Mouse (Mus musculus) stomach, embryonic 14.5 days (tissue): ENCODE measurements around the gene Tspan9. TPM values are rescaled to one million over a fixed set of nuclear protein-coding genes. Genes with fewer than 3 reads are reported as not detected.
A peak's percentile ranks its signal among the peaks of the same experiment; 100 is the strongest.

Experiments
- ATAC-seq: fragments of 200-750 bp; cut with Nextera tagmentation; 2 replicates; pipeline ENCODE4 v1.8.0; 2017; ENCODE audit warnings: low read depth, moderate TSS enrichment; ENCODE audit not compliant: insufficient number of reproducible peaks, insufficient read depth, low FRiP score
- H3K27ac ChIP-seq: fragments of 300-500 bp; sonication (generic); 2 replicates; pipeline ENCODE4 v1.5.1; 2014; ENCODE audit warnings: mild to moderate bottlenecking, low read length, moderate library complexity, mixed read lengths
- H3K27me3 ChIP-seq: fragments of 300-500 bp; sonication (generic); 2 replicates; pipeline ENCODE4 v1.6.1; 2014; ENCODE audit warnings: low read length, control low read depth, mixed read lengths; ENCODE audit not compliant: control insufficient read depth, insufficient read depth
- H3K36me3 ChIP-seq: fragments of 300-500 bp; sonication (generic); 2 replicates; pipeline ENCODE4 v1.6.1; 2014; ENCODE audit warnings: mild to moderate bottlenecking, control low read depth, low read length, moderate library complexity, mixed read lengths; ENCODE audit not compliant: control insufficient read depth, insufficient read depth
- H3K4me1 ChIP-seq: fragments of 300-500 bp; sonication (generic); 2 replicates; pipeline ENCODE4 v1.6.1; 2014; ENCODE audit warnings: low read length, control low read depth, mixed read lengths; ENCODE audit not compliant: control insufficient read depth, insufficient read depth
- H3K4me2 ChIP-seq: fragments of 300-500 bp; sonication (generic); replicated peaks from 2 replicates; pipeline ENCODE4 v1.6.1; 2014; ENCODE audit warnings: low read depth, low read length, control low read depth
- H3K4me3 ChIP-seq: fragments of 300-500 bp; sonication (generic); 2 replicates; pipeline ENCODE4 v1.5.1; 2014; ENCODE audit warnings: low read depth, low read length, control low read depth
- H3K9ac ChIP-seq: fragments of 300-500 bp; sonication (generic); replicated peaks from 2 replicates; pipeline ENCODE4 v1.6.1; 2014; ENCODE audit warnings: low read depth, mild to moderate bottlenecking, control low read depth, low read length, moderate library complexity, mixed read lengths
- H3K9me3 ChIP-seq: fragments of 300-500 bp; sonication (generic); 2 replicates; pipeline ENCODE4 v1.6.1; 2016; ENCODE audit warnings: low read depth, low read length, control low read depth; ENCODE audit not compliant: control insufficient read depth
- WGBS: fragments of 180-500 bp; shearing (Covaris S2); extraction: QIAGEN DNeasy Blood & Tissue Kit; methylation state at CpG from one replicate; pipeline ENCODE4 v1.1.7; 2014; 5-methylcytosine and 5-hydroxymethylcytosine counted together
- polyA plus RNA-seq: library from polyadenylated mRNA; unstranded; fragments of >200 nt; fragmentation: Nextera tagmentation; extraction: Ambion mirVana; gene quantifications from 2 replicates; pipeline ENCODE4 v1.2.1, GENCODE M21; 2014

Tspan9 gene
- polyA plus RNA-seq, 1 experiment from 2014 or later: 124 TPM

DNA sequence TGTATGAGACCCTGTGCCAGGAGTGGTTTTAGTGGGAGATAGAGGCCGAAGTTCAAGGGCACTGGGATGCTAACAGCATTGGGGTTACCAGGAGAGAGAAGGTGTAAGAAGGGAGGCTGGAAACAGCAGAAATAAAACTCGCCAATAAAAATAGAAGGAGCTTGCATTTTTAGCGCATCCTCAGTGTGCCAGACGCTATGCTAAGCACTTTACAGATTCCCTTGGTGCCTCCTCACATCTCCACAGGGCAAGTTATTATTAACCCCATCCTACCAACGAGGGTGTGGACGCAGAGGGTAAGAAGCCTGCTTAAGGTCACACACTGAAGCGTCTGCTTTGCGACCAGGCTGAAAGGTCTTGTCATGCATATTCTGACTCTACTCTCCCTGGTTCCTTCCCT is 47.5 kb downstream of the Tspan9 start:
- Histone ChIP-seq H3K9me3 (no peaks in the 10 kb centered on the region), H3K4me3 (no peak overlapping the region), H3K27me3 (no peaks in the 10 kb centered on the region), H3K4me1 (peaks cover 12% of the 10 kb centered on the region; the same call in 1 of the 2 replicates), H3K9ac (no peak overlapping the region), H3K4me2 (no peak overlapping the region), H3K27ac (no peak overlapping the region), H3K36me3 (no peaks in the 10 kb centered on the region)
- 69% methylated on average over 8 of the region's 8 CpGs for WGBS
- ATAC-seq: no peak

DNA sequence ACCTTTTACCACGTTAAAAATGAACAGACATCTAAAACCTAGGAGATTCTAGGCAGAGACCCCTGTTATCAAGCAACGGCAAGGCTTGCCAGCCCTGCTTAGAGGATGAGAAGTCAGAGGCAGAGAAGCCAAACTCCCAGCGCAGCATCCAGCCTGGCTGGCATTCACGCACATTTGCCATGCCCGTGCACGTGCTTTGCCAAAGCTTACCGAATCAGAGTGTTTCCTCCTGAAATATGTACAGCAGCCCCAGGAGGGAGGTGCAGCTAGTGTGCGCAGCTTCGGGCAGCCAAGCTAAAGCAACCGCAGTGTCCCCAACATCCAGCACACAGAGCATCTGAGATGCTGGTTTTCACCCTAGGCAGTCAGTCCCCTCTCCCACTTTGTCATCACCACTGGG is 48.3 kb downstream of the Tspan9 start:
- Histone ChIP-seq H3K36me3 (no peaks in the 10 kb centered on the region), H3K27me3 (no peaks in the 10 kb centered on the region), H3K4me3 (no peak overlapping the region), H3K9me3 (no peaks in the 10 kb centered on the region), H3K27ac (no peak overlapping the region), H3K4me1 (peaks cover 19% of the 10 kb centered on the region; the same call in 1 of the 2 replicates), H3K4me2 (no peak overlapping the region), H3K9ac (no peak overlapping the region)
- 91% methylated on average over 10 of the region's 10 CpGs for WGBS
- ATAC-seq: no peak

DNA sequence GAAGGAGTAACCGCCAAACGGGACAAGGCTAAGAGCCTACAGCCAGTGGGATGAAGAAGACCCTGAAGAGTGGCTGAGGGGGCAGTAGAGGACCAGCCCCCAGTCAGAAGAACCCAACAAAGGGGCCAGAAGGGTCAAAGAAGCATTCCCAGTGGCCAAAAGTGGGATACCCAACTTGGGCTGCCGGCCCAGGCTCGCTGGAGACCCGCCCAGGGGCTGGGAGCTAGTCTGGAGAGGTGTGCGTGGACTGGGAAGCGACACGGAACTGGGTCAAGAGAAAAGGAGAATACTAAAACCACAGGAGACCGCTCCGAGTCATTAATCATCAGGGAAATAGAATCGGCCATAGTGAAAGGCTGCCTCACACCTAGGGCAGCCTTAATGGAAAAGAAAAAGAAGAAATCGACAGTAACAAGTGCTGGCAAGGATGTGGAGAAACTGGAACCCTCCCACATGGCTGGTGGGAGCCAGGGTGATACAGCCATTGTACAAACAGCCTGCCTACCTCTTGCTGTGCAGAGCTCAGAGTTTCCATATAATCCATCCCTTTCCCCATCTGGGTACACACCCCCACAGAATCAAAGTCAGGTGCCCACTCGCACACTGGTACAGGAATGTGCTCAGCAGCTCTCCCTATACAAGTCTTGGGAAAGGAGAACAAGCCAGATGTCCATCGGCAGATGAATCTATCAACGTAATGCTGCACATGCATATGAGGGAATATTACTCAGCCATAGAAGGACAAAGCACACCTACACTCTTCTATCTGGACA is 49.4 kb downstream of the Tspan9 start:
- Histone ChIP-seq H3K4me3 (no peak overlapping the region), H3K27me3 (no peaks in the 10 kb centered on the region), H3K27ac (no peak overlapping the region), H3K4me2 (no peak overlapping the region), H3K9ac (no peak overlapping the region), H3K9me3 (no peaks in the 10 kb centered on the region), H3K36me3 (no peaks in the 10 kb centered on the region), H3K4me1 (peaks cover 26% of the 10 kb centered on the region)
- no peak for ATAC-seq
- WGBS: 73% methylated on average over 15 of the region's 15 CpGs

DNA sequence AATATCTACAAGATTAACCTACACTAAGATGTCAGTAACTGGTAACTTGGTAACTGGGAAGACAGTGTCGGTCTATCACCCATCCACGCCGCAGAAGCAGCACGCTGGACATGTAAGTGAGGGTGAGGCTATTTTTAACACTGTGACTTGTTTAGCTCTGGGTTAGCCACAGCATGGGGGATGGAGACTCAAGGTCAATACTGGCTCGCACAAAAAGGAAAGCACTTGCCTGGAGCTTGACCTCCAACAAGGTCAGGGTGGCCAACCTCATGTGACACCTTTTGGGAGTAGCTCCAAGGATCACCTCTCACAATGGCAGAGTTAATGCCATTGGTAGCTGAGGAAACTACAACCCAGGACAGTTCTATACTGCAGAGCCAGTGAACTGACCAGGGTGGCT is 50.8 kb downstream of the Tspan9 start:
- H3K27me3 ChIP-seq: no peaks in the 10 kb centered on the region
- H3K9me3 ChIP-seq: no peaks in the 10 kb centered on the region
- H3K4me1 ChIP-seq: peaks cover 34% of the 10 kb centered on the region
- no peak overlapping the region for H3K27ac ChIP-seq
- no peaks in the 10 kb centered on the region for H3K36me3 ChIP-seq
- no peak overlapping the region for H3K4me3 ChIP-seq
- 84% methylated on average over 5 of the region's 5 CpGs for WGBS
- no peak for ATAC-seq
- H3K4me2 ChIP-seq: no peak overlapping the region
- H3K9ac ChIP-seq: no peak overlapping the region

DNA sequence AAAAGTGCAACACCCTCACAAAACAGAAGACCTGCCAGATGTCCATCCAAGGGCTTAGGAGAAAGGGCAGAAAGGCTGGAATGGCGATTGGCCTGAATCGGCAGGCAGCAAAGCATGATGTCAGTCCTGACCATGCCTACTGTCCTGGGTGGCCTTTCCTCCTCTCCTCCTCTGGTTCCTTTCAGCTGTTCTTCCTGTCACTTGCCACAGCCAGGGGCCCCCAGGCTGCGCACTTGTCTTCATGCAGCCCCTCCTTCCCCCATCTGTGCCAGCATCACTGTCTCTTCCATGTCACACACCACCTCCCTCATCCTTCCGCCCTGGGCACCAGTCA is 51.6 kb downstream of the Tspan9 start:
- H3K4me2 ChIP-seq: no peak overlapping the region
- H3K4me3 ChIP-seq: no peak overlapping the region
- no peak overlapping the region for H3K9ac ChIP-seq
- H3K9me3 ChIP-seq: no peaks in the 10 kb centered on the region
- no peaks in the 10 kb centered on the region for H3K36me3 ChIP-seq
- no peak for ATAC-seq
- H3K27me3 ChIP-seq: no peaks in the 10 kb centered on the region
- WGBS: 85% methylated on average over 4 of the region's 4 CpGs
- peaks cover 34% of the 10 kb centered on the region for H3K4me1 ChIP-seq
- H3K27ac ChIP-seq: no peak overlapping the region

DNA sequence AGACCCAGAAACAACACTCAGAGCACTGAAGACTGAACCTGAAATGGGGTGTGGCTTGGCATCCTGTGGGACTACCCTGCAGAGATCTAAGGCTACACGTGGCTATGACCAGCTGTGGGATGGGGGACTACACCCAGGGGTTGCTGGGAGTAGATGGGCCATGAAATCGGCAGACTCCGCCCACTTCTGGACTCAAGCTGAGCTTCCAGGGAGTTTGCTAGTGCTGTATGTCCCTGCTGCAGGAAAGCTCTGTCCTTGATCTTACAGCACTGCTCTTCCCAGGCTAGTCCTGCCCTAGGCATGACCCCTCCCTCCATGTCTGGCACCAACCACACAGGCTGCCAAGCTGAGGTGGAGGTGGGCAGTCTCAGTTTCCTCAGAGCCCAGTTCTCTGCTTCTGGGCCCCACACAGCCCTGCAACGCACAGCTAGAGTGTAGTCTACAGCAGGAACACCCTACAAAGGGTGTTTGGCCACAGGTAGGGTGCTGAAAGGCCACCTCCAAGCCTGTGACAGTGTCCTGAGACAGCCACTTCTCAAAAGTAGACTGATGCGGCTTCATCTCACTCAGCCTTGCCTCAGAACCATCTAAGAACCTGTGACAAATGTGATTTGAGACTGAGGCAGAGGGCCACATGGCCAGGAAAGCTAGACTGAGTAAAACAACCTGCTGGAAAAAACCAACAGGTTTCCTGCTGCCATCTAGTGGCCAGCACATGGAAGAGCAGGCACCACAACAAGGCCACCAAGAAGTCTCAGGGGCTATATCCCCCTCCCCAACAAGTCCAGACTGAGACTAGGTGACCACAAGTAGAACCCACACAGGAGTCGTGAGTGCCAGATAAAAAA is 52.2 kb downstream of the Tspan9 start:
- Histone ChIP-seq H3K9me3 (no peaks in the 10 kb centered on the region), H3K27me3 (no peaks in the 10 kb centered on the region), H3K4me2 (no peak overlapping the region), H3K4me1 (peaks cover 34% of the 10 kb centered on the region), H3K9ac (no peak overlapping the region), H3K36me3 (no peaks in the 10 kb centered on the region), H3K4me3 (no peak overlapping the region), H3K27ac (0 out of 2 replicates have a peak overlapping the region, but pooled peaks have one; percentile 52)
- ATAC-seq: peak; percentile 5; the same call in 1 of the 2 replicates
- 33% methylated on average over 6 of the region's 6 CpGs for WGBS

DNA sequence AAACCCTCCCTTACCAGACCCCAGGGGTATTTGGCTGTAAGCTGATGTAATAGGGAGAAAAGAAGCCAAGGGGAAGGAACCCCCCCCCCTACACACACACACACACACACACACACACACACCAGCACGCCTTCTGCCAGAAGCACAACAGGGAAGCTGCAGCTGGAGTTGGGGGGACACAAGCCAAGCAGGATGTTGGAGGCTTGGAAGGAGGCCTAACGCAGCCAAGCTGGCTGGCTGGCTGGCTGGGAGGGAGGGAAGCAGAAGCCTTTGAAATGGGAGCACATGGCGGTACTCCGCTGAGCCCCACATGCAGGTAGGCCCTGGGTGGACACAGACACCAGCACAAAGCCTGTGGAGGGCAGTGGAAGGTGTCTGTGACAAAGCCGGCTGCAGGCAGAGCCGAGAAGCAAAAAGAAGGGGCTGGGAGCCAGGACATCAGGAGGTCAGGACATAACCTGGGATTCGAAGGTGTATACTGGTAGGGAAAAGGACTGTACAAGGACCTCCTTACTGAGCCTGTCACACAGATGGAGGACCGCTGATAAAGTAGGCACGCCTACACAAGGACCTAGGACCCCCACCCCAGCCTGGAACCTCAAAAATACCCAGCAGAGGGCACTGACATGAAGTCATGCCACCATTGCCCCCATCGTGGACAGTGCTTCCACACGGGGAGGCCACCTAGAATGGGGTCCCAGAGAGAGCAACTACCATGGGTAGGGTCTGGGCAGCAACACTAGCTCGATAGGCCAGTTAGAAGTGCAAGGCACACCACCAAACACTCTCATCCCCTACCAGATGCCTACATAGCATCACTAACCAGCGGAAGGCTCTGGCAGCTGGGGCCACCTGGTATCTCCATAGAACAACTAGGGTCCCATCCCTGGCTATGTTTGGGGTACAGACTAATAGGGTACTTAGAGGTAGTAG is 53.4 kb downstream of the Tspan9 start:
- H3K9me3 ChIP-seq: no peaks in the 10 kb centered on the region

More for the DNA sequence above, 53.4 kb downstream of the Tspan9 start:
- H3K4me2 ChIP-seq: no peak overlapping the region
- WGBS: 67% methylated on average over 13 of the region's 13 CpGs
- no peak overlapping the region for H3K4me3 ChIP-seq
- H3K9ac ChIP-seq: no peak overlapping the region
- ATAC-seq: peak; percentile 50
- peaks cover 34% of the 10 kb centered on the region for H3K4me1 ChIP-seq
- peak overlapping the region; percentile 64; the same call in 1 of the 2 replicates for H3K27ac ChIP-seq
- H3K27me3 ChIP-seq: no peaks in the 10 kb centered on the region
- no peaks in the 10 kb centered on the region for H3K36me3 ChIP-seq
